Mouse (Mus musculus): ENCODE data around the gene Trappc6a. TPM values are rescaled to one million over a fixed set of nuclear protein-coding genes. Genes with fewer than 3 reads are reported as not detected.

Trappc6a gene
- polyA plus RNA-seq, 1 experiment from 2014 or later: 108 TPM

DNA sequence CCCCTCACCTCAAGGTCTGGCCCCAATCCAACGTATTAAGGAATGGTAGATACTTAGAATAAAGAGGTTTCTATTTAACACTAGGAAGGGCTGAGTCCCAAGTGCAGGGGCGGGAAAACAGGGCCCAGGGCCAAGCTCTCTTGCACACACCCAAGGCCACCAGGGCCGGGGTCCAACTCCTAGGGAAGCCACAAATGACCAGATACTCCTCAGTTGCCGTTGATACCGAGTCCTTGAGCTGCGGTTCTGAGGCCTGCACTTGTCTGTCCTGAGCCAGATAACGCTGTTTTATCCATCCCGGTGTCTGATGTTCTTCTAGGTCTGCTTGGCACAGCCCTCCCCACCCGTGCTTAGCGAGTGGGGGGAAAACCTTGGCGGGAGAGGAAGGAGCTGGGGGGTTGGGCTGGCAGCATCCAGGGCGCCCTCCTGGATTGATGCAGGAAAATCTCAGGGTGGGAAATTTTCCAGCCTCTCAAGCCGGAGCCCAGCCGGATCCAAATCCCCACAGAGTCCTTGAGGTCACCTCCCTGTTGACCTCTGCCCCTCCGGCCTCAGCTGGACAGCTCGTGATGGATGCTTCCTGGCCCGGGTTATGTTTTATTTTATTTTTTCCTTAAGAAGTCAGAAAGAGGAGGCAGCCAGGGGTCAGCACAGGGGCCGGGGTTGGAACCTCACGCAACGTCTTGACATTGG lies 12.5 kb upstream of the Trappc6a start:
- no peaks in the 10 kb centered on the region for H3K36me3 ChIP-seq (ENCODE audit: control insufficient read depth, insufficient read depth, low read length)
- peaks cover 8% of the 10 kb centered on the region for H3K4me1 ChIP-seq (replicated peaks; ENCODE audit: control insufficient read depth, insufficient read depth, low read length)
- no peaks in the 10 kb centered on the region for H3K9me3 ChIP-seq (ENCODE audit: control insufficient read depth, low read length)
- no peak for DNase-seq (ENCODE audit: low spot score)
- 54% methylated on average over 20 of the region's 20 CpGs for WGBS
- no peak overlapping the region for H3K27ac ChIP-seq (ENCODE audit: low read depth, low read length)
- ATAC-seq (replicated peaks; ENCODE audit: low FRiP score): peak; percentile 51; the same call in 1 of the 2 replicates
- no peak overlapping the region for H3K4me2 ChIP-seq
- peaks cover 8% of the 10 kb centered on the region; the same call in 1 of the 2 replicates for H3K27me3 ChIP-seq (replicated peaks; ENCODE audit: control insufficient read depth, insufficient read depth, low read length)
- H3K9ac ChIP-seq (ENCODE audit: low read depth, low read length): no peak overlapping the region
- no peak overlapping the region for H3K4me3 ChIP-seq (ENCODE audit: low read depth, low read length)

DNA sequence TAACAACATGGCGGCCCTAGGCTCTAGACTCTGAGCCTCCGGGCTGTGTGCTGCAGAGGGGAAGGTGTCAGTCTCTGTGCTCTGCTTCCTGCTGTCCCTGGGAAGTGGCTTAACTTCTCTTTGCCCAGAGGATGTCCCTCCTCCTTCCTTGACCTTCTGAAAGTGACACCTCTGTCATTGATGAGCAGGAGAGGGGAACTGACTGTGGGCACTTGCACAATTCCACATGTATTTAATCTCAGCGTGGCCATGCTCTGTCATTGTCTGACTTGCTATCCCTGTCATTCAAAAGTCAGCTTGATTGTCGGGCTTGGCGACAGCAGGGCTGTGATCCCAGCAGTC lies 12.0 kb upstream of the Trappc6a start:
- ATAC-seq (replicated peaks; ENCODE audit: low FRiP score): no peak
- Histone ChIP-seq H3K9ac (ENCODE audit: low read depth, low read length) (no peak overlapping the region), H3K36me3 (ENCODE audit: control insufficient read depth, insufficient read depth, low read length) (no peaks in the 10 kb centered on the region), H3K4me1 (replicated peaks; ENCODE audit: control insufficient read depth, insufficient read depth, low read length) (peaks cover 8% of the 10 kb centered on the region), H3K4me2 (no peak overlapping the region), H3K27me3 (replicated peaks; ENCODE audit: control insufficient read depth, insufficient read depth, low read length) (0 out of 2 replicates have a peak, but pooled peaks cover 6% of the 10 kb centered on the region), H3K9me3 (ENCODE audit: control insufficient read depth, low read length) (no peaks in the 10 kb centered on the region), H3K27ac (ENCODE audit: low read depth, low read length) (no peak overlapping the region), H3K4me3 (ENCODE audit: low read depth, low read length) (no peak overlapping the region)
- DNase-seq (ENCODE audit: low spot score): no peak
- 64% methylated on average over 5 of the region's 5 CpGs for WGBS

DNA sequence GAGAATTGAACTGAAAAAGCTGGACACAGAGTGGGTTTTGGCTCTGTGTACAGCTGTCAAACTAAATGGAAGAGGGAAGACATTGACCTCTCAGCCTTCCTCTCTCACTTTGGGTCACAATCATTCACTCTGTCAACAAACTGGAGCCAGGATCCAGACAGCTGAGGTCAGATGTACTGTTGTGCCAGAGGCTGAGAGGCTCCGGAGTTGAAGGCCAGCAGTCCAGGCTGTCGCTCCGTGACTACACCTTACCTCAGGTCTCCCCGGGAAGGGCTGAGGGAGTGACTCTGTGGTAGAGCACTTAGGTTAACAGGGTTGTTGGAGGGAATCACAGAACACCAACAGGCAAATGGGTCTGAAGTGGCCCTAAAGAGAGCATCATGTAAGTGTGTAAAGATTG lies 9.9 kb upstream of the Trappc6a start:
- no peaks in the 10 kb centered on the region for H3K36me3 ChIP-seq (ENCODE audit: control insufficient read depth, insufficient read depth, low read length)
- H3K4me2 ChIP-seq: no peak overlapping the region
- peaks cover 8% of the 10 kb centered on the region for H3K4me1 ChIP-seq (replicated peaks; ENCODE audit: control insufficient read depth, insufficient read depth, low read length)
- no peaks in the 10 kb centered on the region for H3K27me3 ChIP-seq (replicated peaks; ENCODE audit: control insufficient read depth, insufficient read depth, low read length)
- ATAC-seq (replicated peaks; ENCODE audit: low FRiP score): no peak
- 54% methylated on average over 4 of the region's 4 CpGs for WGBS
- no peaks in the 10 kb centered on the region for H3K9me3 ChIP-seq (ENCODE audit: control insufficient read depth, low read length)
- no peak for DNase-seq (ENCODE audit: low spot score)
- H3K9ac ChIP-seq (ENCODE audit: low read depth, low read length): no peak overlapping the region
- no peak overlapping the region for H3K4me3 ChIP-seq (ENCODE audit: low read depth, low read length)
- no peak overlapping the region for H3K27ac ChIP-seq (ENCODE audit: low read depth, low read length)

DNA sequence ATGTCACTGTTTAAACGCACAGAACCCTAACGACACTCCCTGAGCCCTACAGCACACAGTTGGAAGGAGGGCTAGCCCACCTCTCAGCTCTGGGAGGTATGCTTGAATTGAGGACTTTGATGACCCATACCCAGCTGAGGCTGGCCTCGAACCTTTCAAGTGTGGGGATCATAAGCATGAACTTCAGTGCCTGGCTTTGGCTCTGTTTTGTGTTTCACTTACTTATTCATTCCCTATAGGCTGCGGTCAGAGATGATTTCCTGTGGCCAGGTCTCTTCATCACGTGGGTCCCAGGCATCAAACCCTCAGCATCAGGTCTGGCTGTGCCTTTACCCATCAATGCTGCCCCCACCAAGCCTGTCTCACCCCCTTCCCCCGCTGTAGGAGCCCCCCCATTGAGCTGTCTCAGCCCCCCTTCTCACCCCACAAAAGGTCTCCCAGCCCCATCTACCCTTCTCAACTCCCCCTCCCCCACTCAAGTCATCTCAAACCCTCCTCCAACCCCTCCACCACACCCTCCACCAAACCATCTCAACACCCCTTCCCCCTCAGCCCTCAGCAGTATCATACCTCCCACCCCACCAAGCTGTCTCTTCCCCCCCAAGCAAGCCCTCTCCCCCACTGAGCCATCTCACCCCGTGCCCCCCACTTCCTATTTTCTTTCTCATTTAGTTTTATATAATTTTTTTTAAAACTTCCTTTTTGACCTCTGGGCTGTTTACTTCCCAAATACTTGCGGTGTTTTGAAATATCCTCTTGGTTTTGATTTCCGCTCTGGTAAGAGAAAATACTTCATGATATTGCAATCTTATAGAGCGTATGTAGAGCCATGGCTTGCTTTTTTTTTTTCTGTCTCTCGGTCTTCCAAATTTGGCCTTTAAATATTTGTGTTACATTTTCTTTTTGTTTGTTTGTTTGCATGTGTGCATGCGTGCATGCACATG lies 7.5 kb upstream of the Trappc6a start:
- H3K27ac ChIP-seq (ENCODE audit: low read depth, low read length): no peak overlapping the region
- 54% methylated on average over 12 of the region's 12 CpGs for WGBS
- ATAC-seq (replicated peaks; ENCODE audit: low FRiP score) (no peak), DNase-seq (ENCODE audit: low spot score) (no peak)
- no peak overlapping the region for H3K4me3 ChIP-seq (ENCODE audit: low read depth, low read length)
- no peaks in the 10 kb centered on the region for H3K27me3 ChIP-seq (replicated peaks; ENCODE audit: control insufficient read depth, insufficient read depth, low read length)
- no peak overlapping the region for H3K9ac ChIP-seq (ENCODE audit: low read depth, low read length)
- no peaks in the 10 kb centered on the region for H3K36me3 ChIP-seq (ENCODE audit: control insufficient read depth, insufficient read depth, low read length)
- no peaks in the 10 kb centered on the region for H3K9me3 ChIP-seq (ENCODE audit: control insufficient read depth, low read length)
- no peak overlapping the region for H3K4me2 ChIP-seq
- H3K4me1 ChIP-seq (replicated peaks; ENCODE audit: control insufficient read depth, insufficient read depth, low read length): peaks cover 8% of the 10 kb centered on the region

DNA sequence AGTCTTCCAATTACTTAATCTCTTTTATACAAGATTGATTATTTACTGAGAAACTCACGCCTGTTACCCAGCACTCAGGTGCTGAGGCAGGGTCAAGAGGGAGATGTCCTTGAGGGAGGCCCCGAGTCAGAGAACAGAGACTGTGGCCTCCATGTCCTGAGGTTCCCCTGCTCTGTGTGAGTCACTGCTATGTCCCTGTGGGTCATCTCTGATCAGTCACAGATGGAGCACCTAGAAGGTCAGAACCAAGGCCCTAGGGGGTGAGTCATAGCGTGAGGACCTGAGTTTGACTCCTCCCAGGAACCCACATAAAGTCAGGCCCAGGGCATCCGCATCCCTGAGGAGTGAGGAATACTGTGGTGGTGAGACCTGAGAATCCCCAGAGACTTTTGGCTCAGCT lies 6.5 kb upstream of the Trappc6a start:
- Histone ChIP-seq H3K9ac (ENCODE audit: low read depth, low read length) (no peak overlapping the region), H3K36me3 (ENCODE audit: control insufficient read depth, insufficient read depth, low read length) (no peaks in the 10 kb centered on the region), H3K4me1 (replicated peaks; ENCODE audit: control insufficient read depth, insufficient read depth, low read length) (peaks cover 10% of the 10 kb centered on the region; the same call in 1 of the 2 replicates), H3K4me3 (ENCODE audit: low read depth, low read length) (no peak overlapping the region), H3K27me3 (replicated peaks; ENCODE audit: control insufficient read depth, insufficient read depth, low read length) (no peaks in the 10 kb centered on the region), H3K9me3 (ENCODE audit: control insufficient read depth, low read length) (no peaks in the 10 kb centered on the region), H3K27ac (ENCODE audit: low read depth, low read length) (no peak overlapping the region), H3K4me2 (no peak overlapping the region)
- ATAC-seq (replicated peaks; ENCODE audit: low FRiP score) (no peak), DNase-seq (ENCODE audit: low spot score) (no peak)
- 79% methylated on average over 4 of the region's 4 CpGs for WGBS

DNA sequence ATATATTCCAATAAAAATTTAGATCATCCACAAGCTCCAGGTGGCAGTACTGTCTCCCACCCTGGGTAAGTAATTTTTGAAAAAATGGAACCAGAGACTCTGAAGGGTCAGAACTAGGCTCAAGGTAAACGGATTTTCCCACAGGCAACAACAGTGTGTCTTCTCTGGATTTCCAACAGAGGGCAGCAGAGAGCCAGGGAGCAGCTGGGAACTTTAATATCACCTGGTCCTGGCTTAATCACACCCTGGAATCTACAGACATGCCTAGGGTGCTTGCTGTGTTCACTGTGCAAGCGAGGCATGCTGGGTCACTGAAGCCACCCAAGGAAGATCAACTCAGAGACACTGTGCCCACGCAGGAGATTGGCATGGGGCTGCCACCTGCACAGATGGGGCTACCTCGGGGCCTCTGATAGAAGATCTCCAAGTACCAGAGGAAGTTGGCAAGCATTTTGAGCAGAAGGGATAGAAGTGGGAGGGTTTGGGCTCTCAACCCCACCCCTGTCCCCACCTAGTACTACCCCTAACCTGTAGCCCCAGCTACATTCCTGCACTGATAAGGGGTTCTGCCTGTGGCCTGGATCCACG lies 4.6 kb upstream of the Trappc6a start:
- no peaks in the 10 kb centered on the region for H3K36me3 ChIP-seq (ENCODE audit: control insufficient read depth, insufficient read depth, low read length)
- H3K9ac ChIP-seq (ENCODE audit: low read depth, low read length): no peak overlapping the region
- WGBS: 31% methylated on average over 5 of the region's 5 CpGs
- no peak overlapping the region for H3K27ac ChIP-seq (ENCODE audit: low read depth, low read length)
- H3K4me1 ChIP-seq (replicated peaks; ENCODE audit: control insufficient read depth, insufficient read depth, low read length): peaks cover 15% of the 10 kb centered on the region; the same call in 1 of the 2 replicates
- DNase-seq (ENCODE audit: low spot score) (no peak), ATAC-seq (replicated peaks; ENCODE audit: low FRiP score) (no peak)
- H3K4me2 ChIP-seq: no peak overlapping the region
- no peaks in the 10 kb centered on the region for H3K9me3 ChIP-seq (ENCODE audit: control insufficient read depth, low read length)
- H3K4me3 ChIP-seq (ENCODE audit: low read depth, low read length): no peak overlapping the region
- no peaks in the 10 kb centered on the region for H3K27me3 ChIP-seq (replicated peaks; ENCODE audit: control insufficient read depth, insufficient read depth, low read length)

DNA sequence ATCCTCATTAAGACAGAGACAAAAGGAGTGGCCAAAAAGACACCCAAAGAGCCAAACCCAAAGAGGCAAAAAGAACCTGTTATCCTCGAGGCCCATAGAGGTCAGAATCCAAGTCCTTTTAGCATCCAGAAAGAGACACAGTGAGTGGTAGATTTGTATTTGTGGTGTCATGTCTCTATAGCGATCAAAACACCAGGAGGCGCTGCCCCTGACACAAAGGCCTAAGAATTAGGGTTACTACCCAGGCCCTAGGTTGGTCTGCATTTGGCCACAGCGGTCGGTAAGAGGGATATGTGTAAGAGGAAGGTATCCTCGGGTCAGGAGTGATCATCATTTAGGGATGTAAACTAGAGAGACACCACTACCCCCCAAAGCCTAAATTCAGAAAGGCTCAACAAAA lies 1.9 kb upstream of the Trappc6a start:
- ATAC-seq (replicated peaks; ENCODE audit: low FRiP score) (no peak), DNase-seq (ENCODE audit: low spot score) (no peak)
- 21% methylated on average over 6 of the region's 6 CpGs for WGBS
- Histone ChIP-seq H3K27me3 (replicated peaks; ENCODE audit: control insufficient read depth, insufficient read depth, low read length) (no peaks in the 10 kb centered on the region), H3K36me3 (ENCODE audit: control insufficient read depth, insufficient read depth, low read length) (no peaks in the 10 kb centered on the region), H3K27ac (ENCODE audit: low read depth, low read length) (peak overlapping the region; percentile 15; the same call in 1 of the 2 replicates), H3K4me3 (ENCODE audit: low read depth, low read length) (peak overlapping the region; percentile 87), H3K9ac (ENCODE audit: low read depth, low read length) (peak overlapping the region; percentile 94), H3K4me1 (replicated peaks; ENCODE audit: control insufficient read depth, insufficient read depth, low read length) (peaks cover 13% of the 10 kb centered on the region; the same call in 1 of the 2 replicates), H3K9me3 (ENCODE audit: control insufficient read depth, low read length) (no peaks in the 10 kb centered on the region), H3K4me2 (peak overlapping the region; percentile 84)

DNA sequence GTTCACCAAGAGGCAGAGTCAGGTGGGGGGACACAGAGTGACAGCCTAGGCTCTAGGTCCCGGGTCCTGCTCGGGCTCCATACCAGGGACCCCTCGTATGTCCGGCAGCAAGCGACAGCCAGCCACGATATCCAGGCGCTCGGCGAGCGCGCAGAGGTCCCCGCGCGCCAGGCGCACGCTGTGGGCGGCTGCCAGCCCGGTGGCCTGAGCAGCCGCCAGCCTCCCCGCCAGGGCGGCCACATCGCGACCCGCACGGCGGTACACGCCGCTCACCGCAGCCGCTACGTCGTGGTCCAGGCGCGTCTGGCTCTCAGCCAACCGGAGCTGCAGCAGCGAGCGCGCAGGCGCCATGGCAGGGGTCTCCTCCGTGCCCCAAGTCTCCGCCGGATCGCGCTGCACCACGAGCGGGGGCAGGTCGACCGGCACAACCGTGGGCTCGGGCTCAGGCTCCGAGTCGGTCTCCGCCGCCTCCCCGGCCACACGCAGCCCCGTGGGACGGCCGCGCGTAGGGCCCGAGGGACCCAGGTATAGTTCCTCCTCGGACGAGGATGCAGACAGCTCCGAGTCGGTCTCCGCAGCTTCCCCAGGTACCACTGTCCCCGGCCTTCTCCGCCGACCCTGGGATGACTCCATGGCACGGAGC lies 1.1 kb upstream of the Trappc6a start:
- no peaks in the 10 kb centered on the region for H3K36me3 ChIP-seq (ENCODE audit: control insufficient read depth, insufficient read depth, low read length)
- H3K4me2 ChIP-seq: peak overlapping the region; percentile 84
- WGBS: 2% methylated on average over 71 of the region's 71 CpGs
- ATAC-seq (replicated peaks; ENCODE audit: low FRiP score) (peak; percentile 16; the same call in 1 of the 2 replicates), DNase-seq (ENCODE audit: low spot score) (peak; percentile 74)
- H3K9ac ChIP-seq (ENCODE audit: low read depth, low read length): peak overlapping the region; percentile 94
- peak overlapping the region; percentile 87 for H3K4me3 ChIP-seq (ENCODE audit: low read depth, low read length)
- H3K27ac ChIP-seq (ENCODE audit: low read depth, low read length): peak overlapping the region; percentile 52
- H3K9me3 ChIP-seq (ENCODE audit: control insufficient read depth, low read length): no peaks in the 10 kb centered on the region
- peaks cover 13% of the 10 kb centered on the region; the same call in 1 of the 2 replicates for H3K4me1 ChIP-seq (replicated peaks; ENCODE audit: control insufficient read depth, insufficient read depth, low read length)
- no peaks in the 10 kb centered on the region for H3K27me3 ChIP-seq (replicated peaks; ENCODE audit: control insufficient read depth, insufficient read depth, low read length)

Measured in liver, embryonic 11.5 days (tissue).